Mouse (Mus musculus): ENCODE data around the gene Coasy.

GRCm38 (mm10) chr11:101065002-101065401 lies 17.4 kb upstream of the Coasy start:
- TF ChIP-seq POLR2A (IDR thresholded peaks at IDR 0.05; ENCODE audit: insufficient read depth, low read depth, low read length) (no peak), CTCF (IDR thresholded peaks at IDR 0.05; ENCODE audit: insufficient read depth, low read depth, low read length) (no peak)
